Mouse (Mus musculus): ENCODE results near the gene Hnrnpu. TPM values are rescaled to one million over a fixed set of nuclear protein-coding genes. Genes with fewer than 3 reads are reported as not detected.
"Not testable (repeated sequence)": the region's sequence is repeated elsewhere in the genome, so short reads cannot be mapped to it uniquely, and the experiment has no call there.

Hnrnpu gene
- total RNA-seq, 2 experiments from 2014 or later, result 105 to 116 TPM

DNA sequence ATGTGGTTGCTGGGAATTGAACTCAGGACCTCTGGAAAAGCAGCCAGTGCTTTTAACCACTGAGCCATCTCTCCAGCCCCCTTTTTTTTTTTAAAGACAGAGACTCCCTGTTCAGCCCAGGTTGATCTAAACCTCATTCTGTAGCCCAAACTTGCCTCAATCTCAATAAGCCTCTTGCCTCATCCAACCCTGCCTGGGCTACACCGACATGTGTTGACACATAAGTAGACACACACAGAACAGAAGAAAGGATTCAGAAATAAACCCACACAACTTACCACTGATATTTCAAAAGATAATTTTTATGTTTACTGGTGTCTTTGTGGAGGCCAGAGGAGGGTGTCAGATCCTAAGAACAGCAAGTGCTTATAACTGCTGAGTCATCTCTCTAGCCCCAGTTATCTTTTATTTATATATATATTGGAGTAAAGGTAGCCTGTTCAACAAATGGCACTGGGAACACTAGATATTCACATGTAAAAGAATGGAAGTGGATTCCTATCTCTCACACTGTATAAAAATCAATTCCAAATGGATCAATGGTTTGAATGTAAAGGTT is 24.5 kb downstream of the Hnrnpu start:
- no peak for DNase-seq

- DNase-seq, result no peak
Measured at GRCm38 (mm10) chr1:178310128-178310527, 27.5 kb downstream of the Hnrnpu start.

GRCm38 (mm10) chr1:178309487-178309886 is 28.1 kb downstream of the Hnrnpu start:
- DNase-seq, result no peak

DNA sequence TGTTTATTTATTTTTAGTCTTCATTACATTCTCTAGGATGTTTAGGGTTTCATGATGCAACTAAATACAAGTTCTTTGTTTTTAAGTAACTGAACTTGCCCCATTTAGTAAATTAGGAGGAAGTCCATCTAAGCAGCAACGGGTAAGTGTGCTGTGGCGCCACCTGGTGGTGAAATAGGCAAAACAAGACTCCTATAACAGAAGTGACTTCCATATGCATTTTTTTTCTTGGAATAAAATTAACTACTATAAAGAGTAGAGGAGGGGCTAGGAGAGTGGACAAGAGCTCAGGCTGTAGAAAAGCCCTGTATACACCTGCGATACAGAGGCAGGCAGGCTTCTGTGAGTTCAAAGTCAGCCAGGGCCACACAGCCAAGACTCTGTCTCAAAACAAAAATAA is 34.2 kb downstream of the Hnrnpu start:
- peak; percentile 18 for DNase-seq

DNA sequence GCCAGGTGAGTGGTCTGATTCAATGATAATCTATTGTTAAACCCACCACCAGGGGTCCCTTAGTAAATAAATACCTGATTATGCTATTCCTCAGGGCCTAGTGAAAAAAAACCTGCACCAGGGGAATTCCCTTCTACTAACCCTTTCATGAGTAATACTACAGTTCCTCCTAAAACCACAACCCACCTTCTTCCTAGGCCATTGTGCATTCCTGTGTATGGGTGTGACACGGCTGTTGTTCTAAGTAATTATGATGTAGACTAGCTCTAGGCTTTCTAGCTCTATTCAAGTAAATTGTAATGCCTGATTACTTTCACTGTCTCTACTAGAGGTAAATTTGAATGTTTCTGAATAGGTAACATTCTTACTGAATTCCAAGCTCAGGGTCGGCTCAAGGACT is 36.3 kb downstream of the Hnrnpu start:
- DNase-seq, result not testable (repeated sequence)

DNA sequence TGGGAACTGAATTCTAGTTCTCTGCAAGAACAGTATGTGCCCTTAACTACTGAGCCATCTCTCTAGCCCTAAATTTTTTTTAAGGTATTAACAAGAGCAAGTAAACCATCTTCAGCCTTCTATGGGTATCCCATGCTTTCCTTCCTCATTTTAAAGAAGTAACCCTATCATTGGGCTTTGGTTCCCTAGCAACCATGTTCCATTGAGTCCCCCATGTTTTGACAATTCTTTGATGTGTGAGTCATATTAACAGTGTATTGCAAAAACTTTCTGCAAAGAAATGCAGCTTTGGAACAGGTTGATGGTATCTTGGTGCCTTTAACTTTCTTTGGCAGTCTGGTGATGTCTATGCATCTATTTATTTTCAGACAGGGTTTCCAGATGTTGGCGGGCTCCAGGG is 43.5 kb downstream of the Hnrnpu start:
- DNase-seq, result no peak

GRCm38 (mm10) chr1:178291716-178292115 is 45.9 kb downstream of the Hnrnpu start:
- DNase-seq, result no peak

DNA sequence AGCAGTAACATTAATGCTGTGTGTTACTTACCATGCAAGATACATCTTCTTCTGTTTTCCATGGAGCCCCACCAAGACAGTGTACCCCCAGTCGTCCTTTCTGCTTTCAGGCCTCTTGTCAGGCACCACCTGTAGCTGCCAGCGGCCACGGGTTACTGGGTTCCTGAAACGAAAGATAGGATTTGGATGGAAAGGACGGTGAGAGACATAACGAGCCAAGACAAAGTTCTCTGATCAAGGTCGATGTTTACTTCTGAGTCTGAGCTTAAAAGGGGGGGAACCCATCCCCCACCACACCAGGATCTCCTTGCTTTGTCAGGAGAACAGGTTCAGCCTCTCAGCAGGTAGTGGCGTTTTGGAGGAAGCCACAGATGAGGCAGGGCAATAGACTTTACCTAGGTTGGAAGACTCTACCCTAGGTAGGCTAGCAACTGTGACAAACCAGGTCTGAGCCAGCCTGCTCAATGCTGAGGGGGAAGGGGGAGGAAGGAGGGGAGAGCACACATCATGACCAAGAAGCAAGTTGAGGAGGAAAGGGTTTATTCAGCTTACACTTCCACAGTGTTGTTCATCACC is 49.9 kb downstream of the Hnrnpu start:
- DNase-seq, result no peak

DNA sequence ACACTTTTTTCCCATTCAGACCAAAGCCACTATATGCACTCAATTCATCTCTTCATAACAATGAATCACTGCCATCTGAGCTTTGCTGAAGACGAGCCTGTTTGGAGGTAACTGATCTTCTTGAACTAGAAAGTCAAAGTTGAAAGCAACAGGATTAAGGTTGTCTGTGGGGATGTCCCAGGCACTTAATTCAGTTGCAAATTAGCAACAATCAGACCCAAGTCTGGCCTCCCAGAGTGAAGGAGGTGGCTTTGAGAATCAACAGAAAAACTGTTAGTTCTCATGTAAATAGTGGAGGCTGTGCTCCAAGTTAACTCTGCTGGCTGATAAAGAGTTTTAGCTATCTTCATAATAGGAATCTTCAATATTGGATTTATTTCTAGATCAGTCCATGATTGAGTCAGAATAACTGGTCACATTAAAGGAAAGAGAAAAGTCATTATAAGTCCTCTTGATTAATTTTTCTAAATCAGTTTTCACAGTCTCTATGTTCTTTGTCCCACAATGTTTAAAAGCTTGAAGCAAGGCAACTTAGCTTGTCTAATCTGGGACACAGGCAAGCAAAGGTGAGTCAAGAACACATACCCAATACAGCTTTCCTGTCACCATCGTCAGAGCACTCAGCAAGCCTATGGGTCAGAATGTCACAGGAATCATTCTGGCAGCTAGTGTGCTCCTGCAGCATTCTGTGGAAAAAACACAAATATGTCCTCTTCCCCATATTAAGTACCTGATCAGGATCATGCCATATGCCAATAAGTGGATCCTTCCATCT is 53.5 kb downstream of the Hnrnpu start:
- DNase-seq, result no peak

- not testable (repeated sequence) for DNase-seq
Measured at GRCm38 (mm10) chr1:178283314-178283713, 54.3 kb downstream of the Hnrnpu start.

DNA sequence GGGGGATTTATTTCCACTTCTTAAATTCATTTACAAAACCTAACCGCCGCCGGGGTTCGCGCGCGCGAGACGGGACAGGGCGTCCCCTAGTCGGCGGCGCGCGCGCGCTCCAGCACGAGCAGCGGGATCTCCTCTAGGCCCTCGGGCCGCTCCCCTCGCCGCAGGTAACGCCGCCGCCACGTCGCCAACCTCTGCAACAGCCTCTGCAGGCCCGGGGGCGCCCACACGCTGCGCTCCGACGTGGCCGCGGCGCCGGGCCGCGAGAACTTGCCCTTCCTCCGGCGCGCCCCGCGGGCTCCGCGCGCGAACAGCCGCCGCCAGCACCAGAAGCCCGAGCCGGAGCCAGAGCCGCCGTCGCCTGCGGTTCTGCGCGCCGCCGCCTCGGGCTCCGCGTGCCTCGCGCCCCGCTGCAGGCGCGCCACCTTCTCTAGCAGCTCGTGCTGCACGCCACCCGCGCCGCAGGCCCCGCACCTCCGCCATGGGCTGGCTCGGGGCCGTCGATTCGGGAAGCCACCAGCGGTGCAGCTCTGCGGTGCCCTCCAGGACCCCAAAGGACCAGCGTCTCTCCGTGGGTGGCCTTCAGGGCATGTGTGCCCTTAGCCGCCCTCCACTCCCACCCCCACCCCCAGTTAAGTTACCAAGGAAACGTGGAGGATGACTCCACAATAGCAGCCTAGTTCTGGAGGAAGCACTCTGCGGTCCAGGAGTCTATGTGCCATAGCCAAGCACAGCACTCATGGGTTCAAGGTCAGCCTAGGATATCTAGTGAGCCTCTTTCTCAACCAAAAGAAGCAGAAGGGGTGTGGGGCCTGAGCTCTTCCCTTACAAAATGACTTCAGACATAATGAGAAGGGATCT is 61.3 kb downstream of the Hnrnpu start:
- peak; percentile 29 for DNase-seq

DNA sequence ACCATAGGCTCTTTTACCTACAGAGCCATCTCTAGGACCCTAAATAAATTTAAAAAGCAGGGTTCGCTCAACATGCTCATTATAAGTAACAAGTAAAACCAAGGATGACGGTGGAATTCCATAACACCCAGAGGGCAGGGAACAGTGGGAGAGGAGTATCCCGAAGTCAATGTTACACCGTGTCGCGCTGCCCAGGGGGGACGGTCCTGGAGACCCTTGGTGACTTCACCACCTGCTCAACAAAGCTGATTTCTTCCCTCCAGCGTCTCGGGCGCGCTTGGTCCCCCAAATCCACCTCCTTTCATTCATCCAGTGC is 61.9 kb downstream of the Hnrnpu start:
- no peak for DNase-seq

- no peak for DNase-seq
Measured at GRCm38 (mm10) chr1:178275174-178275730, 62.3 kb downstream of the Hnrnpu start.

Small RNA genes within 50 kb of the gene (microRNA-seq; reads per million reads assigned to microRNA genes)
- 0 reads per million in 2 experiments for gene Gm27458 (ENCODE audit: borderline replicate concordance in 2 of 2)

Other genes starting within 250 kb of the Hnrnpu start
- 10 to 100 TPM; 28.7 to 32.2 TPM for gene Desi2, start 150.4 kb downstream of the Hnrnpu start, total RNA-seq (2021)
- 10 to 100 TPM; 30.1 to 32.9 TPM for gene Cox20, start 18.7 kb downstream of the Hnrnpu start, total RNA-seq (2021)
- gene Efcab2, start 68.3 kb upstream of the Hnrnpu start, total RNA-seq (2021), result 10 to 100 TPM; 10.7 to 12.1 TPM
- gene Kif26b, start 191.3 kb upstream of the Hnrnpu start, total RNA-seq (2021), result 1 to 10 TPM; 1.4 to 2.9 TPM